Mouse (Mus musculus): ENCODE data around the gene Hmmr. TPM values are rescaled to one million over a fixed set of nuclear protein-coding genes. Genes with fewer than 3 reads are reported as not detected.

Gene Hmmr
- 0.64 TPM for total RNA-seq (2023)

GRCm38 (mm10) chr11:40733339-40734174, at the start of gene Hmmr, which contains the start of gene Nudcd2:
Hmmr (minus strand) TSS chr11:40733422.
Nudcd2 (plus strand) TSS chr11:40733667.

GRCm38 (mm10) chr11:40755109-40755627, 21.9 kb upstream of the Hmmr start, which contains the start of gene Ccng1:
Ccng1 (minus strand) TSS chr11:40755311.

GRCm38 (mm10) chr11:40695103-40695502, 38.1 kb downstream of the Hmmr start, which contains the start of gene Mat2b:
Mat2b (minus strand) TSS chr11:40695203.

Other genes starting within 250 kb of the Hmmr start
- 144 TPM for gene Mat2b, start 38.2 kb downstream of the Hmmr start, total RNA-seq (2023)
- 18.4 TPM for gene Nudcd2, start 245 bp upstream of the Hmmr start, total RNA-seq (2023)
- gene Ccng1, start 21.9 kb upstream of the Hmmr start, total RNA-seq (2023): 32.0 TPM

All from CD4-positive naive resting alpha-beta T cell, adult 76 days (primary cell).